Mouse (Mus musculus): ENCODE measurements around the gene Gm9844.
"Not testable (repeated sequence)": the region's sequence is repeated elsewhere in the genome, so short reads cannot be mapped to it uniquely, and the experiment has no call there.

Gene Gm9844

DNA sequence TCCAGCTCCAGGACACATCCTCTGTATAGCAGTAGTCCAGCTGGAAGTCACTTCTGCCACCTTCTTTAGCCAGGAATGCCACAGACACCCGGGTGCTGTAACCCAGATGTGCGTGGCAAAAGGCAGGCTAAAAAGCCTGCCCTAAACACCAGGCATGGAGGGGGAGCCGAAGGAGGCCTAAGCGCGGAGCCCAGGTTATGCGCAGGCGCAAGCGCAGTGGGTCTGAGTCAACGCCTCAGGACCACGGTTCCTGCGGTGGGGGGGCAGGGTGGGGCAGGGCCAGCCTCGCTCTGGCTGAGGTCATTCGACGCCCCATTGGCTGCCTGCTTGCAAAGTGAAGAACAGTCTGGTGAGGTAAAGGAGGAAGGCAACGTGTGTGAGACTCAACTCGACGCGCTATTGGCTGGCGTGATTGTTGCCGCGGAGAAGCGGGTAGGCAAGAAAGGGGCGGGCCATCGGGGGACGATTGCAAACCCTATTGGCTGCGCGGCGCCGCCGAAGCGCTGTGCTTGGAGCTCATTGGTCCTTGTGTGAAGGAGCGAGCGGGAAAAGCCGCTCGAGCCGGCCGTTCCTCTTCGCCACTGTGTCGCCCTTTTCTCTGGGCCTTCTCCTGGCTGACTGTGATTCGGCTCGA is 7.6 kb downstream of the Gm9844 start, which contains the start of the genes Lypd4 and Dmrtc2:
Gene Lypd4, minus strand, starts transcription at position 410 of the 634 bp plus-strand sequence.
Gene Dmrtc2, plus strand, starts transcription at position 526 of the 634 bp plus-strand sequence.
- DNase-seq (ENCODE audit: low spot score): no peak

DNA sequence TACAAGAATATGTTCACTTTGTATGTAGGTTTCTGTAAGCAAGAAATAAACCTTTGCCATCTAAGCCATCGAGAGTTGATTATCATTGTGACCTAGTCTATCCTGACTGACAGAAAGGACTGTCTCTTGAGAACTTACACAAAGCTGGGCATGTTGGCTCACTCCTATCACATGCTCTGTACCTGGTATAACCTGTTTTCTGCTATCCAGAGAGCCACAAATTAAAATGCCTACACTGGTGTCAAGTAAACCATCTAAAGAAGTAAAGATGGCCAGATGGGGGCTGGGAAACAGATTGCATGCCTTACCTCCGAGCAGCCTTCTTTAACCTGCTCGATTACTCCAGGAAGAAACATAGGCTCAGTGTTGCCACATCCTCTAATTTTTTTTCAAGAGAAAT is 15.6 kb downstream of the Gm9844 start:
- DNase-seq (ENCODE audit: low spot score): no peak

DNA sequence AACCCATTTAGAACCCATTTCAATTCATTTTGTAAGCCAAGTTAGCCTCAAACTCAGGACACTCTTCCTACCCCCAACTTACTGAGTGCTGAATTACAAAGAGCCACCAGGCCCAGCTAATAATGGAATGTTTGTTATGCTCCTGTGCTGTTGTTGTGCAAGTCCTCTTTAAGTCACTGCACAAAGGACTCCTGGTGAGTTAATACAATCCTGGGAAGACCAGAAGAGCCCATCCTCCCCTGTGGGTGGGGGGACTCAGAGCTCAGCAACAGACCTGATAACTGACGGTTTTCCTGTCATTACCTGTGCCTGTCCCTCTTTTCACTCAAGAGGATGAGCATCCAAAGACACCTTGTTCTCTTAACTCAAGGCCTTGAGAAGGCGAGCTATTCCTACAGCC is 17.6 kb downstream of the Gm9844 start:
- no peak for DNase-seq (ENCODE audit: low spot score)

- DNase-seq (ENCODE audit: low spot score): no peak
Observed at GRCm38 (mm10) chr7:24882416-24883199, 20.6 kb downstream of the Gm9844 start.

DNA sequence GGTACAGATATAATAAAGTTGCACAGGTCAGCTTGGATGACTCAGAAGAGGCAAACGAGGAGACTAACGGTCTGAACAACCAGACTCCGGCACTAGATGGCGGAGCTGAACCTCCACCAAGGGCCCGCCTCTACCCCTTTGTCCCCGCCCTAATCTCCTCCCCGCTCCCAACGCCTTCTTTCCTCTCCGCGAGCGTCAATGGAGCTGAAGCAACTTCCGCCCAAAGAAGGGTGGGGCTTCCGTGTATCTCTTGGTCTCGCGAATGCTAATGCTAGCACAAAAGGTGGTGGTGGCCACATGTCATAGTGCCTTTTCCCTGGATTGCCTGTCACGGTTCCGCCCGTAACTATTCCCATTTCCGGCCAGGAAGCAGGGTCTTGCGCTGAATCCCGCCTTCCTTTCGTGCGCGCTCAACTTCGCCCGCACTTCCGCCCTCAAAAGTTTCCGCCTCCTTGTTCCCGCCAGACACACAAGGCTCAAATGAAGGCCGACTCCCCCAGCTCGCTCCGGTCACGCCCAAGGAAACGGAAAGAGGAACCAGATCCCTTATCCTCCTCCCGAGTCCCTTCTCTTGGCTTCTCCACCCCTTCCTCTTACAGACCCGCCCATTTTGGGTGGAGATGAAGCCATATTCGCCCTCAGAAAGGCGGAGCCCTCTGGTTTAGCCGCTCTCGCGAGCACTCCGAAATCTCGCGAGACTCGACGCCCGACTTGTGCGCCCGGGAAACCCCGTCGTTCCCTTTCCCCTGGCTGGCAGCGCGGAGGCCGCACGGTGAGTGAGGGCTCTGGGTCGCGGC is 22.1 kb downstream of the Gm9844 start, which contains the start of gene Rps19:
Gene Rps19, plus strand, starts transcription at position 476 of the 797 bp plus-strand sequence.
- peak; percentile 99 for DNase-seq (ENCODE audit: low spot score)

- DNase-seq (ENCODE audit: low spot score): peak; percentile 19
Observed at GRCm38 (mm10) chr7:24884693-24885291, 22.8 kb downstream of the Gm9844 start.

GRCm38 (mm10) chr7:24885468-24886307 is 23.7 kb downstream of the Gm9844 start:
- no peak for DNase-seq (ENCODE audit: low spot score)

GRCm38 (mm10) chr7:24886308-24886633 is 24.3 kb downstream of the Gm9844 start:
- DNase-seq (ENCODE audit: low spot score): no peak

GRCm38 (mm10) chr7:24887096-24887495 is 25.1 kb downstream of the Gm9844 start:
- no peak for DNase-seq (ENCODE audit: low spot score)

DNA sequence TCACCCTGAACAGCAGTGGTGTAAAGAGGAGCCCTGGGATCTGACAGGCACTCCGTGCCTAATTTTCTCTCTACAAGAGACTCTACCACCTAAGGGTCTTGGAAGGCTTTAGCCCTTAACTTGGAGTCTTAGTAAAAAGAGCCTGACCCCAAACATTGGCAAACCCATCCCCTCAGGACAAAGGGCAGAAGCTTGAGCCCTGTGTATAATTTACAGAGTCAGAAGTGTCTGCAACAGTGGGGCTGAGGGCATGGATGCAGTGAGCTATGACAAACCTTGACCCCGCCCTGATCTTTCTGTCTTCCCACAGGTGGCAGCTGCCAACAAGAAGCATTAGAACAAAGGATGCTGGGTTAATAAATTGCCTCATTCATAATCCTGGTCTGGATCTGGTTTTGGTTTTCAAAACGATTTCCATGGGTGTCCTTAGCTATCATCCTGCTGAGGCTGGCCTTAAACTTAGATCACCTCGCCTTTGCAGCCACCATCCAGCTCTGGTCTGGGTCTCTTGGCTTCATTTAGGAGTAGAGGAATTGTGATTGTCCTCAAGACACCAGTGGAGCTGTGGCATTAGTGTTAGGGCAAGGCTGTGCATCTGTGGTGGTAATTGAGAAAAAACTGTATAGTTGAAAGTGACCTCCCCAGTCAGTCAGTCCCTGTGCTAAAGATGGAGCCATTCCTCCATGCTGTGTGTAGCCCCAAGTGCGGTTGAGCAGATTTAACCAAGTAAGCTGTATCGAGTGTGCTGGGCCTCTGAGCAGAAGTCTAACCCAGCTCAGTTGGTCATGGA is 27.6 kb downstream of the Gm9844 start:
- DNase-seq (ENCODE audit: low spot score): no peak

DNA sequence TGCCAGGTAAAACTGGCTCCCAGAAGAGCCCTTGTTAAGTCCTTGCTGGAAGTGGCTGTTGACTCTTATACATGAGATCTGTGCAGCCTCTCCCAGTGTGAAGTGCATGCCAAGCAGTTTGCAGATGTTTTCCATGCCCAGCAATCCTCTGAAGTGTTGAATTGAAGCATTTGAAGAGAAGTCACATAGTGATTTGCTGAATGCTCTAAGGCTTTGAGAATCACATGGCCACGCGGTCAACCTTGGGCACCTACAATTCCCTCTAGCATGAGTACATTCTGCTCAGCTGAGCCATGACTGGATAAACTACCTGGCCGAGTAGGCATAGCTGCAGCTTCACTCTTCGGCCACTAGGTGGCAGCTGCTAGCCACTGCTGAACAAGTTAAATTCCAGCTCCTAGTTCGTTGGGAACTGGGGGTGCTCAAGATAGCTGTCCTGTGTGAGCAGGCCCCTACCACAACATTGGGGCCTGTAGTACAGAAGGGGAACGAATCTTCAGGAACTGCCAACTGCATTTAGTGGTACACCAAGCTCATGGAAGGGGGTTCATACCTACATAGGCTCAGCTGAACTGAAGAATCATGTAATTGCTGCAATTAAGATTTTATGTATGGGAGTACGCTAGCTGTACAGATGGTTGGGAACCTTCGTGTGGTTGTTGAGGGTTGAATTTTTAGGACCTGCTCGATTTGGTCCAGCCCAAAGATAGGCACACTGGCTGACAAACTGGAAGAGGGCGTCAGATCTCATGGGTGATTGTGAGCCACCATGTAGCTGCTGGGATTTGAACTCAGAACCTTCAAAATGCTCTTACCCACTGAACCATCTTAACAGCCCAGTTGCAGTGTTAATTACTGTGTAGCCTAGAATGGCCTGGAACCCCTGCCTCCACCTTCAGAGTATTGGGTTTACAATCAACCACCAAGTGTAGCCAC is 28.5 kb downstream of the Gm9844 start:
- peak; percentile 77 for DNase-seq (ENCODE audit: low spot score)

- no peak for DNase-seq (ENCODE audit: low spot score)
Observed at GRCm38 (mm10) chr7:24891241-24892124, 29.5 kb downstream of the Gm9844 start.

DNA sequence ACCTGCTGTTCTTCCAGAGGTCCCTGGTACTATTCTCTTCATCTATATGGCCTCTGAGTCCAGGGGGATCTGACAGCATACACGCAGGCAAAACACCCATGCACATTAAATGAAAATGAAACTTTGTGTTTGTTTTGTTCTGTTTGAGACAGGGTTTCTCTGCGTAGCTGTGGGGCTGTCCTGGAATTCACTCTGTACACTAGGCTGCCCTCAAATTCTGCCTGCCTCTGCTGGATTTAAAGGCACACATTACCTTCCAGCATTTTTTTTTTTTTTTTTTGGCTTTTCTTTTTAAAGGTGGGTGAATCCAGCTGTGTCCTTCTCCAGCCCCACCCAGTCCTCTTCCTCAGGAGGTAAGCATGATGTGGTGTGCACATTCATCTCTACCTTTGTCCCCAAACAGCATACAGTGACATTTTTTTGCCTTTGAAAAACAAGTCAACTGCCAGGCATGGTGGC is 30.1 kb downstream of the Gm9844 start:
- DNase-seq (ENCODE audit: low spot score): no peak

- not testable (repeated sequence) for DNase-seq (ENCODE audit: low spot score)
Observed at GRCm38 (mm10) chr7:24895749-24896148, 33.7 kb downstream of the Gm9844 start.

- DNase-seq (ENCODE audit: low spot score): no peak
Observed at GRCm38 (mm10) chr7:24896269-24896668, 34.3 kb downstream of the Gm9844 start.

GRCm38 (mm10) chr7:24897224-24897623 is 35.2 kb downstream of the Gm9844 start, which contains the start of gene Cd79a:
Cd79a (plus strand) TSS chr7:24897381.
- DNase-seq (ENCODE audit: low spot score): no peak

DNA sequence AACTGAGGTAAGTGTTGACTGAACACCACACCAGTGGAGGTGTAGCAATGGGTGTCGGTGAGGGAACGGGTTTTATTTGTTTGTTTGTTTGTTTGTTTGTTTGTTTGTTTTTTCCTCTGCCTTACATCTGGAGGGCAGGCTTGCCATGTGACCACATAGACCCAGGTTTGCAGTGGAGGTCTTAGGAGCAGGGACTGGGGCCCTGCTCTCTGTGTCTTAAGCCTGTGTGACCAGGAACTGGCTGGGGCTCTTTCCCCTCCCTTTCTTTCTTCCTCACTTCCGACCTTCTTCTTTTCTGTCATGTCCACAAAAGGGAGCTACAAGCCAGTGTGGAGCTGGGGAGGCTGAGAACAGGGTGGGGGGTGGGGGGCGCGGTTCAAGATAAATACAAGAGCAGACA is 35.9 kb downstream of the Gm9844 start:
- no peak for DNase-seq (ENCODE audit: low spot score)

- DNase-seq (ENCODE audit: low spot score): no peak
Observed at GRCm38 (mm10) chr7:24901114-24901513, 39.1 kb downstream of the Gm9844 start.

All from urinary bladder, postnatal 14 days (tissue).